Mouse (Mus musculus): ENCODE data around the gene Znrf2. TPM values are rescaled to one million over a fixed set of nuclear protein-coding genes. Genes with fewer than 3 reads are reported as not detected.
A peak's percentile ranks its signal among the peaks of the same experiment; 100 is the strongest.

The Znrf2 gene
- total and polyA plus RNA-seq, 3 experiments, result 16.1 to 21.3 TPM; not detected in 1

GRCm38 (mm10) chr6:54816388-54817065 lies at the start of gene Znrf2 (continued):
- peak; percentile 90 for TF ChIP-seq BHLHE40 (IDR thresholded peaks at IDR 0.05; ENCODE audit: borderline replicate concordance, low read depth, low read length)
- no peak; the same call in 1 of the 2 replicates for TF ChIP-seq POLR2AphosphoS5 (IDR thresholded peaks at IDR 0.05; ENCODE audit: borderline replicate concordance, low read depth, low read length)
- peak; percentile 94 for TF ChIP-seq MYC (IDR thresholded peaks at IDR 0.05; ENCODE audit: low read depth, low read length)
- TF ChIP-seq TBP (IDR thresholded peaks at IDR 0.05; ENCODE audit: low read depth, low read length), result peak; percentile 58; the same call in 1 of the 2 replicates

- H3K4me1 ChIP-seq (ENCODE audit: control insufficient read depth in 1 of 2, insufficient read depth in 2 of 2, low read length in 2 of 2), result no peaks in the 10 kb centered on the region
- DNase-seq (ENCODE audit: low read depth, low spot score), result no peak
- H3K27me3 ChIP-seq (ENCODE audit: control insufficient read depth in 1 of 2, insufficient read depth in 2 of 2, low read length in 2 of 2), result no peaks in the 10 kb centered on the region; a peak in 2 of 4 replicates
- H3K4me3 ChIP-seq (ENCODE audit: control insufficient read depth in 1 of 2, insufficient read depth in 1 of 2, low read depth in 2 of 2, low read length in 2 of 2), result no peak overlapping the region
- no peak for TF ChIP-seq JUND (IDR thresholded peaks at IDR 0.05; ENCODE audit: low read depth, low read length)
- TF ChIP-seq USF1 (IDR thresholded peaks at IDR 0.05; ENCODE audit: low read depth, low read length), result no peak
- TF ChIP-seq MAX (IDR thresholded peaks at IDR 0.05; ENCODE audit: low read length), result no peak
- no peak for TF ChIP-seq RCOR1 (IDR thresholded peaks at IDR 0.05; ENCODE audit: low read depth, low read length)
- no peak for TF ChIP-seq ZKSCAN1 (IDR thresholded peaks at IDR 0.05; ENCODE audit: low read depth, low read length)
- TF ChIP-seq ETS1 (IDR thresholded peaks at IDR 0.05; ENCODE audit: low read depth, low read length), result no peak
- no peak for TF ChIP-seq POLR2AphosphoS5 (IDR thresholded peaks at IDR 0.05; ENCODE audit: borderline replicate concordance, low read depth, low read length)
- no peak for TF ChIP-seq SMC3 (IDR thresholded peaks at IDR 0.05; ENCODE audit: low read depth, low read length)
- TF ChIP-seq ZC3H11A (IDR thresholded peaks at IDR 0.05; ENCODE audit: low read depth, low read length), result no peak
- TF ChIP-seq E2F4 (IDR thresholded peaks at IDR 0.05; ENCODE audit: borderline replicate concordance, low read depth, low read length), result no peak
- TF ChIP-seq CHD1 (IDR thresholded peaks at IDR 0.05; ENCODE audit: low read depth, low read length), result no peak
- TF ChIP-seq ZMIZ1 (IDR thresholded peaks at IDR 0.05; ENCODE audit: low read depth, low read length), result no peak
- H3K27ac ChIP-seq (ENCODE audit: control insufficient read depth, low read depth, low read length), result no peak overlapping the region
- H3K9ac ChIP-seq (ENCODE audit: control insufficient read depth, low read depth, low read length, poor library complexity, severe bottlenecking), result no peak overlapping the region
- H3K79me2 ChIP-seq (ENCODE audit: control insufficient read depth, insufficient read depth, low read length, poor library complexity), result no peaks in the 10 kb centered on the region
- H3K36me3 ChIP-seq (ENCODE audit: control insufficient read depth in 1 of 2, insufficient read depth in 2 of 2, low read length in 2 of 2), result no peaks in the 10 kb centered on the region
- no peaks in the 10 kb centered on the region for H3K9me3 ChIP-seq (replicated peaks; ENCODE audit: insufficient read depth, low read length)
These were observed 49.0 kb upstream of the Znrf2 start for GRCm38 (mm10) chr6:54767746-54768145.

GRCm38 (mm10) chr6:54770766-54771165 lies 46.0 kb upstream of the Znrf2 start:
- no peak for DNase-seq (ENCODE audit: low read depth, low spot score)
- Histone ChIP-seq H3K4me3 (ENCODE audit: control insufficient read depth in 1 of 2, insufficient read depth in 1 of 2, low read depth in 2 of 2, low read length in 2 of 2) (no peak overlapping the region), H3K79me2 (ENCODE audit: control insufficient read depth, insufficient read depth, low read length, poor library complexity) (no peaks in the 10 kb centered on the region), H3K36me3 (ENCODE audit: control insufficient read depth in 1 of 2, insufficient read depth in 2 of 2, low read length in 2 of 2) (no peaks in the 10 kb centered on the region), H3K9ac (ENCODE audit: control insufficient read depth, low read depth, low read length, poor library complexity, severe bottlenecking) (no peak overlapping the region), H3K9me3 (replicated peaks; ENCODE audit: insufficient read depth, low read length) (no peaks in the 10 kb centered on the region), H3K4me1 (ENCODE audit: control insufficient read depth in 1 of 2, insufficient read depth in 2 of 2, low read length in 2 of 2) (peaks cover 0 to 3% of the 10 kb centered on the region in 2 experiments; a peak in 1 of 4 replicates), H3K27me3 (ENCODE audit: control insufficient read depth in 1 of 2, insufficient read depth in 2 of 2, low read length in 2 of 2) (no peaks in the 10 kb centered on the region; a peak in 2 of 4 replicates), H3K27ac (ENCODE audit: control insufficient read depth, low read depth, low read length) (no peak overlapping the region)
- no peak for TF ChIP-seq CHD1 (IDR thresholded peaks at IDR 0.05; ENCODE audit: low read depth, low read length)
- TF ChIP-seq ZC3H11A (IDR thresholded peaks at IDR 0.05; ENCODE audit: low read depth, low read length), result no peak
- TF ChIP-seq MEF2A (IDR thresholded peaks at IDR 0.05; ENCODE audit: extremely low read depth, insufficient replicate concordance, low read depth, low read length, poor library complexity, severe bottlenecking), result no peak
- no peak for TF ChIP-seq HCFC1 (IDR thresholded peaks at IDR 0.05; ENCODE audit: low read depth, low read length)
